Mouse (Mus musculus): Measurements from ENCODE around the gene Dnah7a.

GRCm38 (mm10) chr1:53352327-53353261 is 354.0 kb downstream of the Dnah7a start, which contains the start of the genes Asdurf, Gm28551 and Asnsd1:
- TF ChIP-seq CTCF (IDR thresholded peaks at IDR 0.05; ENCODE audit: insufficient read depth, low read length) (no peak), POLR2A (IDR thresholded peaks at IDR 0.05; ENCODE audit: borderline replicate concordance, extremely low read depth, low read depth, low read length) (peak; percentile 80; the same call in 1 of the 2 replicates)
